Mouse (Mus musculus) c-Kit-positive CD71-positive TER-119-positive erythroid progenitor cells, embryonic 14.5 days (primary cell): ENCODE results near the gene Oxa1l.
A peak's percentile ranks its signal among the peaks of the same experiment; 100 is the strongest.

Source experiments
- DNase-seq: peaks from one replicate; pipeline ENCODE4 v3.0.0-alpha.2; 2013; ENCODE audit warnings: low spot score

Oxa1l gene

GRCm38 (mm10) chr14:54409980-54410810 is 49.6 kb downstream of the Oxa1l start:
- no peak for DNase-seq

DNA sequence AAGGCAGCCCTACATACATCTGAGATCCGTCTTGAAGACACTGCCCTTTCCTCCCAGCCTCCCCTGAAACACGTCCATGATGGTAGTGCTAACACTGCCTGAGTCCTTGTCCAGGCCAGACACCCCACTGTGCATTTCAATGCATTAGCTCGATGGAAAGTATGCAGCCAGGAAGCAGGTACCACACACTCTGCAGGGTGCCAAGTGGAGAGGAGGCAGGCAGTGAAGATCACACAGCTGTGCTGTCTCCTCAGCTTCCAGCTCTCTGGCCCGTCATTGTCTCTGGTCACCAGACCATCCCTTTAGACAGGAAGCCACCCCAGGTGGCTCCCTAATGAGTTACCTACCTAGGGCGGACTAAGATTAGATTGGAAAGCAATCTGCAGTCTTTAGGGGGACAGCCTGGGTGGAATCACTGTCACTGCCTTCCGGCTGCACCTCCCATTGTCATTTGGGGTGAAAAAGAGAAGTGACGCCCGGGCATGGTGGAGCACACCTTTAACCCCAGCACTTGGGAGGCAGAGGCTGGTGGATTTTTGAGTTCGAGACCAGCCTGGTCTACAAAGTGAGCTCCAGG is 51.5 kb downstream of the Oxa1l start:
- no peak for DNase-seq

- no peak for DNase-seq
These were observed 52.1 kb downstream of the Oxa1l start for GRCm38 (mm10) chr14:54412629-54413170.

DNA sequence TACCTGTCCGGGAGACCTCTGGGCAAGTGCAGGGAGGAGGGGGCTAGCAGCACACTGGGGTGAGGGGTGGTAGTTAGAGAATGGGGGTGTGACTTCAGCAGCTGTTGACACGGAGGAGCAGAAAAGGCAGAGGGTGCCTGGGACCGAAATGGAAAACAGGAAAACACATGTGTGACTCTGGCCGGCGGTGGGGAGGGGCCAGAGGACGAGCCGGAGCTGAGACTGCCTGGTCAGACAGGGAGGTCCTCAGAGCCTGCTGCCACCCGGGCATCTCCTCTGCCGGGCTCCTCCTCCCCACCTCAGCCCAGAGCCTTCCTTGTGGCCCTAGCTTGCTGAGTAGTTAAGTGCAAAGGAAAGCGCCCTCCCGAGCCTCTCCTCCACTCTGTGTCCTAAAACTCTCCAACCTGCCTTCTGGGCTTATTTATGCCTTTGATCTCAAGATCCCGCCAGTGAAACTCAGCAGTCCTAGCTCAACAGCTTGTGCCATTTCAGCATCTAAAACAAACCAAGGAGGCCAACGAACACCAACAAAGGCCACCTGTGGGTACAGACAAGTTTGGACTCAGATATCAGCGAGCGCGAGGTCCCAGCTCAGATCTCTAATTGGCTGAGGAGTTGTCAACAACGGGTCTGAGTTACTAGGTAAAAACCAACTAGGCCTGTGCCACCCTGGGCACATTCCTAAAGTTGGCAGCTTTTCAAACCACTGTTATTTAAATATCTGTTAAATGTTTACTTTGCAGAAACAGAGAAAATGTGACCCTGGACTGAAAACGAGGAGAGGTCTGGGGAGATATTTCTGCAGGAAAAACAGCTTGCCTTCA is 53.5 kb downstream of the Oxa1l start:
- no peak for DNase-seq

GRCm38 (mm10) chr14:54415241-54416020 is 54.8 kb downstream of the Oxa1l start:
- DNase-seq: no peak

DNA sequence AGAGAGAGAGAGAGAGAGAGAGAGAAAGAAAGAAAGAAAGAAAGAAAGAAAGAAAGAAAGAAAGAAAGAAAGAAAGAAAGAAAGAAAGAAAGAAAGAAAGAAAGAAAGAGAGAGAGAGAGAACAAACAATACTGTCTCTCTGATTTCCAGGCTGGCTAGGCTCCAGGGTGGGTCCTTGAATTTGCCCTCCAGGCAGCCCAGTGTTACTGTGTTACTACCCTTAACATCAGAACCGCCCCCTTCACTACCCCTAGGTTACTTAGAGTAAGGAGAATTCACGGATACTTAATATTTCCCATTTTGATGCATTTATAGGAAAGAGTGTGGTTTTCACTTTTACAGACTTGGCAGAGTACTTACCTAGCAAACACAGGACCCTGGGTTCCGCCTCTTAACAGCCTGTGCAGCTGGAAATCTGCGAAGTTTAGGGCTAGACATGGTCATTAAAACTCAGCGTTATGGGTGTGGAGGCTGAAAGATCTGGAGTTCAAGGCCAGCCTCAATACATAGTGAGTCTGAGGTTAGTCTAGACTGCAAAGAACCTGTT is 55.7 kb downstream of the Oxa1l start:
- no peak for DNase-seq

DNA sequence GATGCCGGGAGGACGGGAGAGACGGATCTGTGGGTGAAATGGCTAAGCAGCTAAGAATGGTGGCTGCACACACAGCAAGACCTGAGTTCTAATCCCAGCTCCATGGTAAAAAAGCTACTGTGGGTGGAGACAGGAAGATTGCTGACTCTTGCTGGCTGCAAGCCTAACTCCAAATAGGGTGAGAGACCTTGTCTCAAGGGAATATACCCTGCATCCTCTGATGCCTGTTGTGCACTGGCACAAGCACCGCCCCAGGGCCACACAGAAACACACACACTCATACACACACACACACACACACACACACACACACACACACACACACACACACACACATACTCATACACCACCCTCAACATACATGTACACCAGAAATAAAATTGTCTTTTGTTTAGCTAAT is 56.2 kb downstream of the Oxa1l start:
- DNase-seq: no peak

- DNase-seq: peak; percentile 76
These were observed 57.0 kb downstream of the Oxa1l start, which contains the start of gene Slc7a7 for GRCm38 (mm10) chr14:54417623-54418081. TSS of gene Slc7a7 (minus strand) at chr14:54417780.
